In genomic region chr6:50052416-50052815, GRCm38 (mm10) we compare ENCODE assay signal across 26 mouse cellular contexts.
"Had no signal": no experiment of that assay in that cellular context is flagged by ENCODE, and none has a peak within 500 bp of the region (broad histone marks: within the 10 kb centered on the region; RNA-seq: fewer than 3 reads in every experiment).

No protein-coding gene starts in this region.

- DNase-seq: left cerebral cortex, postnatal 4 days; liver; liver, embryonic 13.5 days; liver, postnatal 0 days; lung, adult 18-20 months; lung, adult 2 months; lung, postnatal 14 days; lung, postnatal 36 days; lung, postnatal 4 days; midbrain, embryonic 14.5 days had no signal

- H3K27ac ChIP-seq: limb, embryonic 10.5 days; limb, embryonic 12.5 days; limb, embryonic 13.5 days; limb, embryonic 15.5 days; liver, embryonic 12.5 days; liver, embryonic 13.5 days; liver, embryonic 14.5 days; liver, embryonic 15.5 days; lung, embryonic 15.5 days; macrophage; midbrain, embryonic 10.5 days; midbrain, embryonic 12.5 days; midbrain, embryonic 13.5 days; midbrain, embryonic 15.5 days; neural tube, embryonic 12.5 days had no signal

- H3K4me3 ChIP-seq: limb, embryonic 10.5 days; limb, embryonic 12.5 days; limb, embryonic 13.5 days; limb, embryonic 15.5 days; liver, embryonic 12.5 days; liver, embryonic 13.5 days; liver, embryonic 15.5 days; lung, embryonic 15.5 days; megakaryocyte, embryonic 14.5 days; midbrain, embryonic 10.5 days; midbrain, embryonic 12.5 days; midbrain, embryonic 13.5 days; midbrain, embryonic 15.5 days; myocyte; neural tube, embryonic 12.5 days had no signal
